Mouse (Mus musculus) neural tube, embryonic 13.5 days (tissue): ENCODE results near the gene Papln. TPM values are rescaled to one million over a fixed set of nuclear protein-coding genes. Genes with fewer than 3 reads are reported as not detected.

Experiments
- polyA plus RNA-seq: library from polyadenylated mRNA; unstranded; fragments of >200 nt; fragmentation: Nextera tagmentation; extraction: Ambion mirVana; gene quantifications from 2 replicates; pipeline ENCODE4 v1.2.1, GENCODE M21; 2015

Gene Papln
- polyA plus RNA-seq, 1 experiment from 2014 or later = 0.13 TPM

Other genes starting within 250 kb of the Papln start
- gene Dcaf4, start 243.2 kb upstream of the Papln start, polyA plus RNA-seq = 33.2 and 35.6 TPM in 2 replicates
- gene Zfyve1, start 166.4 kb upstream of the Papln start, polyA plus RNA-seq = 27.0 and 27.3 TPM in 2 replicates
- gene Rbm25, start 132.4 kb upstream of the Papln start, polyA plus RNA-seq = 273 and 280 TPM in 2 replicates
- gene Psen1, start 75.5 kb upstream of the Papln start, polyA plus RNA-seq = 70.0 and 73.0 TPM in 2 replicates
- 21.6 and 25.7 TPM in 2 replicates for gene Numb, start 158.3 kb downstream of the Papln start, polyA plus RNA-seq
- gene Riox1, start 187.0 kb downstream of the Papln start, polyA plus RNA-seq = 11.2 and 12.4 TPM in 2 replicates
- gene Heatr4, start 221.2 kb downstream of the Papln start, polyA plus RNA-seq = not detected in 2 replicates
- gene Acot2, start 224.2 kb downstream of the Papln start, polyA plus RNA-seq = 15.0 and 17.8 TPM in 2 replicates
- gene Acot1, start 245.9 kb downstream of the Papln start, polyA plus RNA-seq = 86.3 and 101 TPM in 2 replicates